Mouse (Mus musculus) spleen, adult 12 weeks (tissue): ENCODE measurements around the gene Nhsl2.
"Not testable (repeated sequence)": the region's sequence is repeated elsewhere in the genome, so short reads cannot be mapped to it uniquely, and the experiment has no call there.

Experiments used
- DNase-seq: peaks from one replicate; pipeline ENCODE4 v3.0.0; 2022; ENCODE audit warnings: low spot score

Gene Nhsl2

DNA sequence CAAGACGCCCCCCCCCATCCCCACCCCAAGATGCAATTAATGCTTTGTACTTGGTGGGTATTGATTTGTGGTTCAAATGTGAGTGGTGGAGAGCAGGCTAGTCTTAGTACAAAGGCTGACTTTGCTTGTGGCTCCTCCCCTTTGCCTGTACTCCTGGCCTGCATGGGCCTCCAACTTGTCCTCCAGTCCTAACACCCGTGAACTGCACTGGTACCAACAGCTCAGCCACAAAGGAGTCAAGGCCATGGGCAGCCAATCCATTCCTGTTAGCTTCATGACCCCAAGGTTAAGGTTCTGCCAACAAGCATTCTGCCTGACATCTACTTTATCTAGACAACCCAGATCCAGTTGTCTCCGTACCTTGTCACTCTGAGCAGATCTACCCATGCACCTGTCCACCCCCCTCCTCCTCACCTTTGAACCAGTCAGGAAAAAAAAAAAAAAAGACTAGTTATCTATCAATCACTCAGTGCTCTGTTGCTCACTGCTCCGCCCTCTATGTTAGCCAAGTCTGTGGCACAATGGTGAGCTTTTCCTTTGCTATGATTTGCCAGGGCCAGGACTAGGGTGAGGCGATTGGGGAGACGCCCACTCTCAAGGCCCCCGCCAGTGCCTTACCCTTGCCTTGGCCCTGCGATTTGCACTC is 236.7 kb downstream of the Nhsl2 start:
- no peak for DNase-seq

DNA sequence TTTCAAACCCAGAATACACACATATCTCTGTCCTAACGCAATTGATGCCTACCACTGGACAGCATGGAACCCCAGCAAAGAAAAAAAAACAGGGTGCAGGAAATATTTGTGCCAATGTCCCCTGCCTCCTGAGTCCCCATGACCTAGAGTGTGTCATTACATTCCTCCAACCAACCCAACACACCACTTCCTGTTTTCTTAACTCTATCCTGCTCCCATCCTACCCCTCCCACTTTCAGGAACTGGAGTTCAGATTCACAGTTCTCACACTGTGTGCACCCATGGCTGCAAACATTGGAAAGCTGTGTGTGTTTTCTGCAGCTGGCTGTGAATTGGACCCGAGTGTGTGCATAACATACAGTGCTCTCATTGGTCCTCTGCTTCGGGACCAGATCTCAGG is 241.4 kb downstream of the Nhsl2 start:
- DNase-seq, result no peak

DNA sequence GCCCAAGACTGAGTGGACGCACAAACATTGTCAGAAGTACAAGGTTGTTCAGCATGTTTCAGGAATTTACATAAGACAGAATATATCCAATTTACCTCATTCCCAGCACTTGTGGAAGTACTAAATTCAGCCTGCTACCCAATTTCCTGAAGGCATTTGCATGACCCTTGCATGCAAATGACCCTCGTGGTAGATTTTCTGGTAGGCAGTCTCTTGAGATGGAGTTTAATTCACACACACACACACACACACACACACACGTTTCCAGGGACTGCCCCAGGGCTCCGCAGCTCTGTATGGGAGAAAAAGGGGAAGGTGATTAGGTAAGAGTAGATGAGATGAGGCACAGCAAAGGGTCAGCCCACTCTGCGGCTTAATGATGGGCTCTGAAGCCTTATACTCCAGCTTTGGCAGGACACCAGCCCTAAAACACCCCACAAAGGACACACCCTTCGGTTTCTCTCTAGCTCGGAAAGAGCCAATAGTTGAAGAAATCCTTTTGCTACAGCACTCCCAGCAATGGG is 245.3 kb downstream of the Nhsl2 start:
- no peak for DNase-seq

DNA sequence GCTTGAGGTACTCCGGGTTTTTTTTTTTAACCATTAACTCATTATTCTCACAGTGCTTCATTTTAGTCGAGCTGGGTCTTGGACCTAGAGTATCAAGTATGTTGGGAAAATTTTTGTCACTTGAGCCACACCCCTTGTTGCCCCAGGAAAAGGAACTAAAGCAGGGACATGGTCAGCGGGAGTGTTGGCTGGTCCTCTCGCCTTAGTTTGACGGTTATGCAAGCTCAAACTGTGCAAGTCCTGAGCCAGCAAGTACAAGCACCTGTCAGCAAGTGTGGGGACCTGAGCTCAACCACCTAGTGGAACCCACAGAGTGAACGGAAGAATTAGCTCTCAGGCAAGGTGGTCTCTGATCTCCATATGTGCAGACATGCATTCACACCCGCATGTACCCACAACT is 252.7 kb downstream of the Nhsl2 start:
- no peak for DNase-seq

DNA sequence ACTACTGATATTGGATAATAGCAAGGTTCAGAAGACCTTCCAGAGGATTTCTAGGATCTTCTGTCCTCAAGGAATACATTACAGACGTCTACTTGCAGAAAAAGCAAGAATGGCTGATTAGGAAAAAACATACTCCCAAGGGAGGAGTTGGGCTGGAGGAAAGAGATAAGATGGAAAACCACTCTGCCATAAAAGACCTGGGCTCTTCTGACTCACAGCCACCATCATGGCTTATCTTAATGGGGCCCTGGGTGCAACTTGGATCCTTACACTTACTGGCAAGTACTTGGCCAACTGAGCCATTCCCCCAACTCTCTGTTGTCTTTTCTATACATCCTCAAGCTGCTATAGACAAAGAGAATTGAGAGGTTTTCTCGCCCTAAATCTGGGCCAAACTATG is 254.6 kb downstream of the Nhsl2 start:
- DNase-seq, result not testable (repeated sequence)

DNA sequence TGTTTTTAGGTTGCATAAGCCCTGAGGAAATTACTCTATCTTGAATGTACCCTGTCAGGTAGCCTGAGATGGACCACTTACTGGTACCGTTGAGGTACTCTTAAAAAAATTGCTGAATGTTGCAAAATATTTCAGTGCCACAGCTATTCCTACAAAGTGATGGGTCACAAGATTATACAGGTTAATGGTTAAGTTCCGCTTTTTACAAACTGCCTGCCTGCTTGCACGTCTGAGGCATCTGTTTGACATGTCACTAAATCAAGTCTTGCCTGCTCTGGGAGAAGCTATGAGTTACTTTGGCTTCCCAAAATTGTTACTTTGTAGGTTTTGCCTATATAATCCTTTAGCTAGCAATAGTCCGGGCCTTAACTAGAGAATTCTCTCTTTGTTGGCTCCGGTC is 260.2 kb downstream of the Nhsl2 start:
- DNase-seq, result not testable (repeated sequence)

DNA sequence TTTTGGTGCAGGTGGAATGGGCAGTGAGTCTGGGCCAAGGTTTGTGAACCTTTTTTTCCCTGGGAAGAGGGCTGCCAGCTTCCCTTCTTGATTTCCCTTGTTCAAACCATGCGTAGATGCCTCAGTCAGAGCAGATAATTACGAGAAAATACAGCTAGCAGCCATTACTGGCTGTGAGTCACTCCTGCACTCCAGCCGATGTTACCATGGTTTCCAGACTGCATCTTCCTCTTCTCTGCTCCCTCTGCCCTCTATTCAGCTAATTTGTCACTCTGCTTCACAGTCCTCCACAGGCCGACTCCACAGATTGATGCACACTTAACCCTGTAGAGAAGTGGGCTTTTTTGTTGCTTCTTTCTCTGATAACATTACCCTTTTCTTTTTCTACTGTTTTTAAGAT is 266.5 kb downstream of the Nhsl2 start:
- DNase-seq, result no peak

DNA sequence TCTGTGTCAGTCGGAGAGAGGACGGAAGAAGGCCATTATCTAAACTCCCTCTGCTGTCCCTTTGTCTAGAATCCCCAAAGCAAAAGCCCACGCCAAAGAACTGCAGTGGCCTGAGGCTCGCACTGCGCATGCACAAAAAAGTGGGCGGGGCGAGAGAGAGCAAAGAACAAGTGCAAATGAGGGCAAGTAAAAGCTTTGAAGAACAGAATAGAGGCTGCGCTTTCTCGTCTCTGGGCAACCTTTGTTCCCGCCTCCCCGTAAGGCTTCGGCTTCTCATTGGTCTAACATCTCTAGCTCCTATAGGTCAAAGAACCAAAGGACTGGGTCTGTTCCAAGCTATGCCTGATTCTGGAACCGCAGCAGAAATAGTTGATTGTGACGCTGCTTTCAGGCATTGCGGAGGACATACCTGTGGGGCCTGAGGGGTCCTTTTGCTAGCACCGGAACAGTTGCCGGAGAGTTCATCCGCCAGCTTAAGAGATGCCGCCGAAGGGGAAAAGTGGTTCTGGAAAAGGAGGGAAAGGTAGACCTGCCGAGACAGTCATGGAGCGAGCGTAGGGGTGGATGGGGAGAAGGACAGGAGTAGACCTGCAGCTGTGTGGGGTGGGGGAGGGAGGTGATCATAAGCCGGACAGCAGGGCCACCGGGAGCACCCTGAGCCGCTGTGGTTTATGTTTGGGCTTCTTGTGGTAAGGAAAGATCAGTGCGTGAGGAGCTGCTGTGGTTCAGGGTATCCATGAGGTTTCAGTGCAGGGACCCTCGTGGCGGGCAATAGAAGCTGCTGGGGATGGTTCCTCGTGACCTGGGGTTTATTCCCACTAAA is 270.1 kb downstream of the Nhsl2 start, which contains the start of gene Pin4:
Pin4 (plus strand) TSS at position 406 of the 823 bp plus-strand sequence.
- peak; percentile 81 for DNase-seq

DNA sequence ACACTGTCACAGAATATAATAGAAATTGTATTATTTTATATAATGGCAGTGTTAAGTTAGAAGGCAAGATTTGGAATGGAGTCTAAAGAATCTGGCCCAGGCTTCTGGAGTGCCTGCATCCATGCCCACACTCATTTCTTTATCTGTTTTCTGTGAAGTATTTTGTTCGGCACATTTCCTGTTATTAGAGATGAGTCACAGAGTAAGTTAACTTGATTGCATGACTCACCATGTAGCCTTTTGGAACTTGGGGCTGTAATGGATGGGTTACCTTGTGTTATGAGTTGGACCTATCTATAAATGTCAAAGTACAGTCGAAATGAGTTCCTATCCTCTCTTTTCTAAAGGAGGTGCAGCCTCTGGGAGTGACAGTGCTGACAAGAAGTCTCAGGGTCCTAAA is 272.1 kb downstream of the Nhsl2 start:
- no peak for DNase-seq

DNA sequence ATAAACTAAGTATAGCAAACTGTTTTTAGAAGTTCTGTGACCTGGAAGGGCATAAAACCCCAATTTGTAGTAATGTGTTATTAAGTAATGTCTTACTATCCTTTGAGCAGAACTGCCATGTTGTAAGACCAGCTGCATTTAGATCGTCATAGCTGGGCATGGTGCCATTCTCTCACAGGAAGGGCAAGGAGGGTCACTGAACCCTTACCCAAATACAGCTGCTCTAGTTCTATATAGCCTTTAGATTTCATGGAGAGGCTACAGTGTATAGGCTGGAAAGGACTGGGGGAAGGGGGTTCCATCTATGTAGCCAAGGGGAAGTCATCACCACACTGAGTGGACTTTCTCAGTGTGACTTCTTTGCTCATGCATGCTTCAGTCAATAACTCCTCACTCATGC is 292.0 kb downstream of the Nhsl2 start:
- DNase-seq, result no peak
